Mouse (Mus musculus): ENCODE results near the gene Usp19. TPM values are rescaled to one million over a fixed set of nuclear protein-coding genes. Genes with fewer than 3 reads are reported as not detected.
A peak's percentile ranks its signal among the peaks of the same experiment; 100 is the strongest.

The Usp19 gene
- polyA plus RNA-seq, 1 experiment, result 133 TPM

DNA sequence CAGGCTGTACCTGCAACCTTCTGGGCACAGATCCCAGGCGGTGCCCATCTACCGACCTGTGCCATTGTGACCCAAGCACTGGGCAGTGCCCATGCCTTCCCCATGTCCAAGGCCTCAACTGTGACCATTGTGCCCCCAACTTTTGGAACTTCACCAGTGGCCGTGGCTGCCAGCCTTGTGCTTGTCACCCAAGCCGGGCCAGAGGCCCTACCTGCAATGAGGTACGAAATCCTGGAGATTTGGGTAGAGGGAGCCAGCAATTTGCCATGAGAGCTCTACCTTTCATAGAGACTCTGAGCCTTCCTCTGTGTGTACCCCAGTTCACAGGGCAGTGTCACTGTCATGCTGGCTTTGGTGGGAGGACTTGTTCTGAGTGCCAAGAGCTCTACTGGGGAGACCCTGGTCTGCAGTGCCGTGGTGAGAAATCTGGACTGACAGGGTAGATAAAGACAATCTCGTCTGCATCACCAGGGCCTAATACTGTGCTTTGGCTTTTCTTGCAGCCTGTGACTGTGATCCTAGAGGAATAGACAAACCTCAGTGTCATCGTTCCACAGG is 3.4 kb upstream of the Usp19 start:
- H3K27ac ChIP-seq (ENCODE audit: insufficient read depth, low read length), result no peak overlapping the region
- H3K27me3 ChIP-seq (ENCODE audit: control insufficient read depth, insufficient read depth, low read length), result no peaks in the 10 kb centered on the region
- no peak overlapping the region for H3K4me3 ChIP-seq (ENCODE audit: extremely low read depth, insufficient read depth, insufficient read length)
- no peak for TF ChIP-seq POLR2A (IDR thresholded peaks at IDR 0.05; ENCODE audit: low read depth, low read length)
- no peak for TF ChIP-seq CTCF (IDR thresholded peaks at IDR 0.05; ENCODE audit: extremely low read depth, insufficient read depth, insufficient read length, insufficient replicate concordance)
- H3K36me3 ChIP-seq (ENCODE audit: control insufficient read depth, insufficient read depth, low read length), result no peaks in the 10 kb centered on the region
- no peak for DNase-seq (ENCODE audit: low read depth in 1 of 2, low spot score in 2 of 2)
- WGBS, result 93% methylated on average over 8 of the region's 8 CpGs
- peaks cover 8% of the 10 kb centered on the region; the same call in 1 of the 2 replicates for H3K4me1 ChIP-seq (ENCODE audit: control insufficient read depth, insufficient read depth, insufficient read length)

DNA sequence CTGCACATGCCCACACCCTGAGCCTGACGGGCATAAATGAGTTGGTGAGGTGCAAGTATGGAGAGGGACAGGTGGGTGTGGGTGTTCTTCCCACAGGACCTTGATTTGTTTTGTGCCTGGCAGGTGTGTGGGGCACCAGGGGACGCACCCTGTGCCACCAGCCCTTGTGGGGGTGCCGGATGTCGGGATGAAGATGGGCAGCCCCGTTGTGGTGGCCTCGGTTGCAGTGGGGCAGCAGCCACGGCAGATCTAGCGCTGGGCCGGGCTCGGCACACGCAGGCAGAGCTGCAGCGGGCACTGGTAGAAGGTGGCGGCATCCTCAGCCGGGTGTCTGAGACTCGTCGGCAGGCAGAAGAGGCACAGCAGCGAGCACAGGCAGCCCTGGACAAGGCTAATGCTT is 2.0 kb upstream of the Usp19 start:
- Histone ChIP-seq H3K4me1 (ENCODE audit: control insufficient read depth, insufficient read depth, insufficient read length) (peaks cover 12% of the 10 kb centered on the region; the same call in 1 of the 2 replicates), H3K4me3 (ENCODE audit: extremely low read depth, insufficient read depth, insufficient read length) (no peak overlapping the region), H3K27ac (ENCODE audit: insufficient read depth, low read length) (no peak overlapping the region), H3K36me3 (ENCODE audit: control insufficient read depth, insufficient read depth, low read length) (peaks cover 7% of the 10 kb centered on the region), H3K27me3 (ENCODE audit: control insufficient read depth, insufficient read depth, low read length) (no peaks in the 10 kb centered on the region)
- TF ChIP-seq POLR2A (IDR thresholded peaks at IDR 0.05; ENCODE audit: low read depth, low read length) (no peak), CTCF (IDR thresholded peaks at IDR 0.05; ENCODE audit: extremely low read depth, insufficient read depth, insufficient read length, insufficient replicate concordance) (no peak)
- DNase-seq (ENCODE audit: low read depth in 1 of 2, low spot score in 2 of 2), result no peak
- WGBS, result 92% methylated on average over 17 of the region's 17 CpGs

DNA sequence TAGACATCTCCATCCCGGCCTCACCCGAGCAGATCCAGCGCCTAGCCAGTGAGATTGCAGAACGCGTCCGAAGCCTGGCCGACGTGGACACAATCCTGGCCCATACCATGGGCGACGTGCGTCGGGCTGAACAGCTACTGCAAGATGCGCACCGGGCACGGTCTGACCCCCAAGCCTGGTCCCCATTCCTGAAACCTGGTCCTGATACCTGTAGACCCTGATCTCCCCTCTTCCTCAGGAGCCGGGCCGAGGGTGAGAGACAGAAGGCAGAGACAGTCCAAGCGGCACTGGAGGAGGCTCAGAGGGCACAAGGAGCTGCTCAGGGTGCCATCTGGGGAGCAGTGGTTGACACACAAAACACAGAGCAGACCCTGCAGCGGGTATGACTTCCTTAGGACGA is 1.2 kb upstream of the Usp19 start:
- TF ChIP-seq CTCF (IDR thresholded peaks at IDR 0.05; ENCODE audit: extremely low read depth, insufficient read depth, insufficient read length, insufficient replicate concordance), result no peak
- no peak for TF ChIP-seq POLR2A (IDR thresholded peaks at IDR 0.05; ENCODE audit: low read depth, low read length)
- Histone ChIP-seq H3K27ac (ENCODE audit: insufficient read depth, low read length) (peak overlapping the region; percentile 87; the same call in 1 of the 2 replicates), H3K36me3 (ENCODE audit: control insufficient read depth, insufficient read depth, low read length) (peaks cover 14% of the 10 kb centered on the region), H3K27me3 (ENCODE audit: control insufficient read depth, insufficient read depth, low read length) (no peaks in the 10 kb centered on the region), H3K4me1 (ENCODE audit: control insufficient read depth, insufficient read depth, insufficient read length) (peaks cover 12% of the 10 kb centered on the region; the same call in 1 of the 2 replicates), H3K4me3 (ENCODE audit: extremely low read depth, insufficient read depth, insufficient read length) (no peak overlapping the region)
- no peak for DNase-seq (ENCODE audit: low read depth in 1 of 2, low spot score in 2 of 2)
- 92% methylated on average over 20 of the region's 20 CpGs for WGBS

DNA sequence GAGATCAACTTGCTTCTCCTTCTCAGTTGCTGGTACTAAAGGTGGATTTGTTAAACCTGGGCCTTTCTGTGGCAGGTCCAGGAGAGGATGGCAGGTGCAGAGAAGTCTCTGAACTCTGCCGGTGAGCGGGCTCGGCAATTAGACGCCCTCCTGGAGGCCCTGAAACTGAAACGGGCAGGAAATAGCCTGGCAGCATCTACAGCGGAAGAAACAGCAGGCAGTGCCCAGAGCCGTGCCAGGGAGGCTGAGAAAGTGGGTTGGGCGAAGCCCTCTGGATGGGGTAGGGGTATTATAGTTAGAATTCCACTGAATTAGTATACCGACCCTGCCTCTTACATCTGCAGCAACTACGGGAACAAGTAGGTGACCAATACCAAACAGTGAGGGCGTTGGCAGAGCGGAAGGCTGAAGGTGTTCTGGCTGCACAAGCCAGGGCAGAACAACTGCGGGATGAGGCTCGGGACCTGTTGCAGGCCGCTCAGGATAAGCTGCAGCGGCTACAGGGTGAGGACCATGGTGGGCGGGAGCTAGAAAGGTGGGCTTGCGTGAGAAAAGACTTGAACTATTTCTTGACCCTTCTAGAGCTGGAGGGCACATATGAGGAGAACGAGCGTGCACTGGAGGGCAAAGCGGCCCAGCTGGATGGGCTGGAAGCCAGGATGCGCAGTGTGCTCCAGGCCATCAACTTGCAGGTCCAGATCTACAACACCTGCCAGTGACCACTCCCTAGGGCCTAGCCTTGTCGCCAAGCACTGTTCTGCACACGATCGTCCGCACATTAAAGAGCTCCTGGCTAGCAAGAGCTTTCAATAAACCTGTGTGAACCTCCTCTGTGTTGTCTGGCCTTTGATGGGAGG is 472 bp upstream of the Usp19 start:
- peak overlapping the region; percentile 87 for H3K27ac ChIP-seq (ENCODE audit: insufficient read depth, low read length)
- TF ChIP-seq CTCF (IDR thresholded peaks at IDR 0.05; ENCODE audit: extremely low read depth, insufficient read depth, insufficient read length, insufficient replicate concordance) (no peak), POLR2A (IDR thresholded peaks at IDR 0.05; ENCODE audit: low read depth, low read length) (no peak)
- 44% methylated on average over 26 of the region's 26 CpGs for WGBS
- H3K27me3 ChIP-seq (ENCODE audit: control insufficient read depth, insufficient read depth, low read length), result no peaks in the 10 kb centered on the region
- peak overlapping the region; percentile 78 for H3K4me3 ChIP-seq (ENCODE audit: extremely low read depth, insufficient read depth, insufficient read length)
- peaks cover 21% of the 10 kb centered on the region for H3K36me3 ChIP-seq (ENCODE audit: control insufficient read depth, insufficient read depth, low read length)
- H3K4me1 ChIP-seq (ENCODE audit: control insufficient read depth, insufficient read depth, insufficient read length), result peaks cover 12% of the 10 kb centered on the region; the same call in 1 of the 2 replicates
- no peak for DNase-seq (ENCODE audit: low read depth in 1 of 2, low spot score in 2 of 2)

DNA sequence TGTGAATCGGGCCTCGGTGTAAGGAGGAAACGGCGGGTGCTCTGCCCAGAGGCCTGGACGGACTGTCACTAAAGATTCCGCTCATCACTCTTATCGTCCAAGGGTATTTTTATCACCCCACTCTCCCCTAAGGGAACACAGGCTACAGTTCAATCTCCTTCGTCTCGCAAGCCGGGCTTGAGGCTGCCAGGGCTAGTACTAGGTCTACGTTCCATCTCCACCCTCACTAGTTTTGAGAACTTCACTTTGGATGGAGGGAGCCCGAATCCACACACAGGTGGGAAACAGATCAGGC is 831 bp downstream of the Usp19 start:
- no peaks in the 10 kb centered on the region for H3K27me3 ChIP-seq (ENCODE audit: control insufficient read depth, insufficient read depth, low read length)

DNA sequence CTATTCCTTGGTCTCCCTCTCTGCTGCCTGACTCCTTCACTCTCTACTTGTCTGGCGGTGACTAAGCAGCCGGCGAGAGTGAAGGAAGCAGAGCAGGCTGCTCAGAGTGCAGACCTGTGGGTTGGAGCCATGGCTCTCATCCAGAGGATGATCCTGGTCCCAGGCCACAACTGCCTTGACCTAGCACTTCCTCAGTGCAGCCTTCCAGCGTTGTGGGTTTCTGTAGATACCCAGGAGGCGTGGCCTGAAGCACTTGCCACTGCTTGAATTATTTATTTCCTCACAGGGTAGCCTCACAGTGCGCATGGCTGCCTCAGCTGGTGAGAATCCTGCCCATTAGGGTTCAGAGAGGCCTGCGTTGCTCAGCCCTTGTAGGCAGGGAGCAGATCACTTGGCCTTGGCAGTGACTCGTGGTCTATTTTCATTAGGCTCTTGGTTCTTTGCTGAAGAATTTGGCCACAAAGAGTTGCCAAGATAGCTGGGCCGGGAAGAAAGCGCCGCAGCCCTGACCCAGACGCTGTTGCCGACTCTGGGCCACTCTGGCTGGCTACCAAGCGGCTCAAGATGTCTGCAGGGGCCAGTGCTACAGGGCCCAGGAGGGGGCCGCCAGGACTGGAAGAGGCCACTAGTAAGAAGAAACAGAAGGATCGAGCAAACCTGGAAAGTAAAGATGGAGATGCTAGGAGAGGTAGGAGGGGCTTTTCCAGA is 1.8 kb downstream of the Usp19 start:
- H3K27me3 ChIP-seq (ENCODE audit: control insufficient read depth, insufficient read depth, low read length), result no peaks in the 10 kb centered on the region
- no peak for DNase-seq (ENCODE audit: low read depth in 1 of 2, low spot score in 2 of 2)
- WGBS, result 55% methylated on average over 16 of the region's 16 CpGs
- no peak overlapping the region for H3K27ac ChIP-seq (ENCODE audit: insufficient read depth, low read length)
- peak overlapping the region; percentile 6; the same call in 1 of the 2 replicates for H3K4me3 ChIP-seq (ENCODE audit: extremely low read depth, insufficient read depth, insufficient read length)
- no peak for TF ChIP-seq CTCF (IDR thresholded peaks at IDR 0.05; ENCODE audit: extremely low read depth, insufficient read depth, insufficient read length, insufficient replicate concordance)
- no peak for TF ChIP-seq POLR2A (IDR thresholded peaks at IDR 0.05; ENCODE audit: low read depth, low read length)
- peaks cover 12% of the 10 kb centered on the region; the same call in 1 of the 2 replicates for H3K4me1 ChIP-seq (ENCODE audit: control insufficient read depth, insufficient read depth, insufficient read length)
- H3K36me3 ChIP-seq (ENCODE audit: control insufficient read depth, insufficient read depth, low read length), result peaks cover 41% of the 10 kb centered on the region

More for the DNA sequence above, 831 bp downstream of the Usp19 start:
- TF ChIP-seq CTCF (IDR thresholded peaks at IDR 0.05; ENCODE audit: extremely low read depth, insufficient read depth, insufficient read length, insufficient replicate concordance) (no peak), POLR2A (IDR thresholded peaks at IDR 0.05; ENCODE audit: low read depth, low read length) (no peak)
- H3K4me1 ChIP-seq (ENCODE audit: control insufficient read depth, insufficient read depth, insufficient read length), result peaks cover 12% of the 10 kb centered on the region; the same call in 1 of the 2 replicates
- WGBS, result 3% methylated on average over 12 of the region's 12 CpGs
- H3K36me3 ChIP-seq (ENCODE audit: control insufficient read depth, insufficient read depth, low read length), result peaks cover 33% of the 10 kb centered on the region
- H3K27ac ChIP-seq (ENCODE audit: insufficient read depth, low read length), result peak overlapping the region; percentile 87
- peak overlapping the region; percentile 78 for H3K4me3 ChIP-seq (ENCODE audit: extremely low read depth, insufficient read depth, insufficient read length)
- DNase-seq (ENCODE audit: low read depth in 1 of 2, low spot score in 2 of 2), result no peak

All from spleen, adult 2 months (tissue).